Mouse (Mus musculus) liver, embryonic 16.5 days (tissue): Measurements from ENCODE around the gene Sirt6. TPM values are rescaled to one million over a fixed set of nuclear protein-coding genes. Genes with fewer than 3 reads are reported as not detected.
A peak's percentile ranks its signal among the peaks of the same experiment; 100 is the strongest.
"Not testable (repeated sequence)": the region's sequence is repeated elsewhere in the genome, so short reads cannot be mapped to it uniquely, and the experiment has no call there.

Experiments used
- ATAC-seq: fragments of 200-750 bp; cut with Nextera tagmentation; 2 replicates; pipeline ENCODE4 v1.8.0; 2017; ENCODE audit warnings: low read depth, mild to moderate bottlenecking, moderate number of reproducible peaks, moderate library complexity
- H3K27ac ChIP-seq: fragments of 300-500 bp; sonication (generic); 2 replicates; pipeline ENCODE4 v1.5.1; 2014; ENCODE audit warnings: mild to moderate bottlenecking, low read length
- H3K27me3 ChIP-seq: fragments of 300-500 bp; sonication (generic); 2 replicates; pipeline ENCODE4 v1.6.1; 2014; ENCODE audit warnings: low read depth, low read length, mixed read lengths; ENCODE audit not compliant: control insufficient read depth, insufficient read depth
- H3K36me3 ChIP-seq: fragments of 300-500 bp; sonication (generic); 2 replicates; pipeline ENCODE4 v1.6.1; 2014; ENCODE audit warnings: mild to moderate bottlenecking; ENCODE audit not compliant: control insufficient read depth, insufficient read depth
- H3K4me1 ChIP-seq: fragments of 300-500 bp; sonication (generic); 2 replicates; pipeline ENCODE4 v1.6.1; 2014; ENCODE audit warnings: low read depth, low read length, mixed read lengths; ENCODE audit not compliant: control insufficient read depth
- H3K4me2 ChIP-seq: fragments of 300-500 bp; sonication (generic); 2 replicates; pipeline ENCODE4 v1.6.1; 2014; ENCODE audit warnings: low read depth, low read length, mixed read lengths
- H3K4me3 ChIP-seq: fragments of 300-500 bp; sonication (generic); 2 replicates; pipeline ENCODE4 v1.5.1; 2014; ENCODE audit warnings: low read depth, mild to moderate bottlenecking, low read length
- H3K9ac ChIP-seq: fragments of 300-500 bp; sonication (generic); 2 replicates; pipeline ENCODE4 v1.6.1; 2014; ENCODE audit warnings: low read depth, low read length
- H3K9me3 ChIP-seq: fragments of 300-500 bp; sonication (generic); replicated peaks from 2 replicates; pipeline ENCODE4 v1.6.1; 2016; ENCODE audit warnings: low read length; ENCODE audit not compliant: control insufficient read depth
- WGBS: fragments of 180-500 bp; shearing (Covaris S2); extraction: QIAGEN DNeasy Blood & Tissue Kit; methylation state at CpG from one replicate; pipeline ENCODE4 v1.1.7; 2014; ENCODE audit not compliant: insufficient replicate concordance; 5-methylcytosine and 5-hydroxymethylcytosine counted together
- polyA plus RNA-seq: library from polyadenylated mRNA; unstranded; fragments of >200 nt; fragmentation: Nextera tagmentation; extraction: Ambion mirVana; gene quantifications from 2 replicates; pipeline ENCODE4 v1.2.1, GENCODE M21; 2015

The Sirt6 gene
- polyA plus RNA-seq, result 6.9 and 8.1 TPM in 2 replicates

DNA sequence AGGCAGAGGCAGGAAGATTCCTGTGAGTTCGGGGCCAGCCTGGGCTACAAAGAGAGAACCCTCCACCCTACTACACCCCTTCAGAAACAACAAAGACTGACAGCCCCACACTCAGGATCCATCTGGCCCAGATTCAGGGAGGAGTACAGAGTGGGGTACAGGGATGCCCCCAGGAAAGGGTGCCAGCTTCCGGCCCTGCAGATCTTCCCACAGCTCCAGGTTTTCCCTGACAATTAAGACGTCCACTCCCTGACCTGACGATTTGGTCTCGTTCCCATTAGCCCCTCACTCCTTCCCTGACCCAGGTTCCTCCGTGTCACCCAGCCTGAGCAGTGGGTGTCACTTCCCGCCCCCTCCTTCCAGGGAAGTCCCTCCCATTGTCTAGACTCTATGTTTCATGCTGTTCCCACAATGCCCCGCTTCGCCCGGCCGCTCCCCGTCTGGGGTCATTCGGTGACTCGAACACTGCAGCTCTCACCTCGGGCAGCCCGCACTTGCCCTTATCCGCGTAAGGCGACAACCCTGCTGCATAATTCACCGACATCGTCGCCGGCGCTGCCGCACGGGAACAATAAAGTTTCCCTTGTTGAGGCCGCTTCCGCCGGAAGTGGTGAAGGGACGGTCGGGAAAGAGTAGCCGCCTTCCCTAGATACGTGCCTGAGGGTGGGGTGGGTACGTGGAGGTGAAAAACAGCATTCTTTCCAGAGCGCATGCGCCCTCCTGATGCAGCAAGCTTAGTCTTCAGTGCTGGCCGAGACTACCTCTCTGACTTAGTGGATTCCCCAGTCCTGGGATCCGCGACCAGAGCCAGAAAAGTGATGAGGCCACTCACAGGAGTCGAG is at the start of gene Sirt6:
TSS of gene Sirt6 (minus strand) at position 804 of the 842 bp plus-strand sequence.
- peak; percentile 94 for ATAC-seq
- H3K4me1 ChIP-seq, result peaks cover 20% of the 10 kb centered on the region
- H3K27ac ChIP-seq, result peak within 1 kb of the TSS; percentile 88
- H3K9ac ChIP-seq, result peak within 1 kb of the TSS; percentile 72
- H3K9me3 ChIP-seq, result no peaks in the 10 kb centered on the region
- WGBS, result 4% methylated on average over 40 of the region's 40 CpGs
- peak within 1 kb of the TSS; percentile 76 for H3K4me3 ChIP-seq
- H3K4me2 ChIP-seq, result peak within 1 kb of the TSS; percentile 80
- H3K36me3 ChIP-seq, result no peaks in the 10 kb centered on the region
- no peaks in the 10 kb centered on the region for H3K27me3 ChIP-seq

DNA sequence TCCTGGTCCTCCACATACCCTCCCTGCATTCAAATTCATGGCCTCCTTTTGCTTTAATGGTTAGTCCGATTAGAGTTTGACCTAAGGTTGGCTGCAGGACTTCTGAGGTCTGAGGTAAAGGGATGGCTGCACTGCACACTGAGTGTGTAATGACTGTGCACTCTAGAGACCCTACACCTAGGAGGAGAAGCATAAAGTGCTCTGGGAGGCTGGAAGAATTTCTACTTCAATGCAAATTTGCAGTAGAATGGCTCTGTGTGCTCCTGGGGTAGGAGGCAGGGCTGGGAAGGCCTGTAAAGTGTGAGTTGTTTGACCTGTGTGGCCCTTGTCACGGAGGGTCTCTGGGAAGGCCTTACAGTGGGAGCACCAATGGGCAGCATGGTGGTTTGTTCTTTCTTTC is 28.6 kb upstream of the Sirt6 start:
- WGBS, result 83% methylated on average over 2 of the region's 2 CpGs
- no peak overlapping the region for H3K4me3 ChIP-seq
- no peaks in the 10 kb centered on the region for H3K4me1 ChIP-seq
- no peak for ATAC-seq
- no peak overlapping the region for H3K27ac ChIP-seq
- H3K27me3 ChIP-seq, result no peaks in the 10 kb centered on the region
- H3K36me3 ChIP-seq, result peaks cover 10% of the 10 kb centered on the region
- no peak overlapping the region for H3K4me2 ChIP-seq
- peaks cover 2% of the 10 kb centered on the region for H3K9me3 ChIP-seq
- no peak overlapping the region for H3K9ac ChIP-seq

DNA sequence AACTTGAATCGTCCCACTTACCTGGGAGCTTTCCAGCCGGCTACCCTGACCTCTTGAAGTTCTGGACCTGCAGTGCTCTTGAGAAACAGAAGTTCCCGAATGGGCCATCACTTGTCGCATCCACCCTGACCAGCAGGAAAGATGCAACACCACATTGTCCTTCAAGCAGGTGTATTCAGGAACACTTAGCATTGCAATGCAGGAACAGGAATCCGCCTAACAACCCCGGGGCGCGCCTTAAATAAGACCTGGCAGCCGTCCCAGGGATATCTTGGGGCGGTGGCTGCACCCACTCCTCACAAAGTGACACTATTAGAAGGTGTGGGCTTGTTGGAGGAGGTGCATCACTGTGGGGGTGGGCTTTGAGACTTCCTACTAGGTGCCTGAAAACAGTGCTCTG is 27.6 kb upstream of the Sirt6 start:
- H3K36me3 ChIP-seq, result peaks cover 10% of the 10 kb centered on the region
- H3K4me2 ChIP-seq, result no peak overlapping the region
- ATAC-seq, result no peak
- no peak overlapping the region for H3K9ac ChIP-seq
- 83% methylated on average over 10 of the region's 10 CpGs for WGBS
- H3K27ac ChIP-seq, result no peak overlapping the region
- H3K9me3 ChIP-seq, result peaks cover 2% of the 10 kb centered on the region
- H3K27me3 ChIP-seq, result no peaks in the 10 kb centered on the region
- H3K4me1 ChIP-seq, result peaks cover 2% of the 10 kb centered on the region
- no peak overlapping the region for H3K4me3 ChIP-seq

DNA sequence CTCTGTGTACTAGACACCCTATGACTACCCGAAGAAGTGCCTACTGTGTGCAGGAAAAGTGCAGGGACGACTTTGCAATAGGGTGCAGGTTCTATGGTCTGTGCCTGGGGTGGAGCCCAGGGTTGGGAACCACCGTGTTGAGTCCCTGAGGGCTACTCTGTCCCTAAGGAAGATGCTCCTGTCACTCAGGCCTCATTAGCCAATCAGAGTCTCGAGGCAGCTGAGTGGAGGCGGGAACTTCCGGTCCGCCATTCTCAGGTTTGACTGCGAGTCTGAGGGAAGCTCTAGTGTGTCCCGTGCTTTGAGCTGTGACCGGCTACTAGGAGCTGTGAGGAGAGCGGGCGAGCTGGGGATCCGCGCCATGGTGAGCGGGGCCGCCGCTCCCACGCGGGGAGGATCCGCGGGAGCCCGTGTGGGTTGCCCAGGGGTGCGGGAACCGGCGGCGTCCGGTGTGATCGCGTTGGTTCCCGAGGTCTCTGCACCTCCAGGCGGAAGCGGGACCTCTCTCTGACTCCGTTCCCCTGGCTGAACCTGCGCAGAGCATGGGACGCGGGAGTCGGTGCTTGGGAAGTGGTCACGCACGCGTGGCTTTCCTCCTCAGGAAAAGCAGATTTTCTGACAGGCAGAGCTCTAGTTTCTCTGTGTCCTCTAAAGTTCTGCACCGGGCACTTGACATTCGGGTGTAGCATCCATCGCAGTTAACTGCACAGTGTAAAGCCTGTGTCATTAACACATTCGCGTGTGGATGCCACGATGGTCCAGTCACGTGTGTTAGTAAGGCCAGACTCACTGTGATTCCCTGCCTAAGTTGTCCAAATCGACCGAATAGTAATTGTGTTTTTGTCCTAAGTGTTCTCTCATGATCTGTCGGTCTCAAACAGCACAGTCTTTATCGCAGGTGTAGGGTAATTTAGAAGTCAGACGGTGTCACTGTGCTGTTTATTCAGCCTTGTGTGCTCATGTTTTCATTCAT is 21.5 kb upstream of the Sirt6 start, which contains the start of gene Gm10778:
TSS of gene Gm10778 (plus strand) at position 257 of the 973 bp plus-strand sequence.
- not testable (repeated sequence) for H3K4me1 ChIP-seq, H3K9me3 ChIP-seq, H3K27me3 ChIP-seq, H3K36me3 ChIP-seq
- Histone ChIP-seq H3K9ac (peak within 1 kb of the TSS; percentile 74), H3K4me3 (peak within 1 kb of the TSS; percentile 67), H3K27ac (peak within 1 kb of the TSS; percentile 61; the same call in 1 of the 2 replicates), H3K4me2 (peak within 1 kb of the TSS; percentile 62)
- peak; percentile 94 for ATAC-seq
- WGBS, result 2% methylated on average over 32 of the region's 52 CpGs

DNA sequence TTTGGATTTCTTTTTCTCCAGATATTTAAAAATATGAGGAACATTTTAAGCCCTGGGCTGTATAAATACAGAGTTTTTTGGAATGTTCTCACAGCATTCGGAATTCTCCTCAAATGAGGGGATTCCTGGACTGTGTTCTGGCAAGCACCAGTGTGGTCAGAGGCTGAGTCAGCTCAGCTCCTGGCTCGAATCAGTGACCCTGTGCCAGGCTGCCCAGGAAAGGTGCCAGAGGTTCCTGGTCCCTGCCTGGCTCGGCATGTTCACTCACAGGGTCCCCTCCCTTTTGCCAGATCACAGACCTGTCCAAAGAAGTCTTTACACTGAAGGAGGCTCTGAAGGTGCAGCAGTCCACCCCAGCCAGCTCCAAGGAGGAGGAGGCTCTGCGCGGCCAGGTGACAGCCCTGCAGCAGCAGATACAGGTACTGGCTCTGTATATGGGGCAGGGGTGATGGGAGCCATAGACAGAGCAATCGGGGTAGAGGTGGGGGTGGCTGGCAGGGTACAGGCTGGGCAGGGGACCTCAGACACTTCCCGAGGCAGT is 18.5 kb upstream of the Sirt6 start:
- no peak for ATAC-seq
- no peak overlapping the region for H3K4me2 ChIP-seq

DNA sequence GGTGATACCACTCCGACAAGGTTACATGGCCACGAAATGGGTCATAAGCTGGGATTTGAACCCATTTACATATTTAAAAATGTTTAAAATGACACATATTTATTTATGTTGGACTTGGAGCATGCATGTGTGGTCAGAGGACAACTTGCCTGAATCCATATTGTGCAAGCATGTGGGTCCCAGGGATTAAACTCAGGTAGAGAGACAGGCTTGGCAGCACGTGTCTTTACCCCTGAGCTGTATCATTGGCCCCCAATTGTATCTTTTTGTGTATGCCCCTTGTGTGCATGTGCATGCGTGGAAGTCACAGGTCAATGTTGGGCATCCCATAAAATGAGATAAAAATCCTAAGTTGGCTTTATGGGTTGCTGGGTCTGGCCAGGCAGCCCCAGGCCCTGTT is 17.8 kb upstream of the Sirt6 start:
- no peak for ATAC-seq
- no peaks in the 10 kb centered on the region for H3K36me3 ChIP-seq
- H3K4me1 ChIP-seq, result peaks cover 17% of the 10 kb centered on the region
- no peak overlapping the region for H3K4me3 ChIP-seq
- no peaks in the 10 kb centered on the region for H3K27me3 ChIP-seq
- WGBS, result 66% methylated on average over 4 of the region's 4 CpGs
- H3K9ac ChIP-seq, result no peak overlapping the region
- H3K9me3 ChIP-seq, result no peaks in the 10 kb centered on the region
- H3K27ac ChIP-seq, result no peak overlapping the region
- no peak overlapping the region for H3K4me2 ChIP-seq

More for the DNA sequence above, 18.5 kb upstream of the Sirt6 start:
- Histone ChIP-seq H3K4me3 (no peak overlapping the region), H3K4me1 (peaks cover 17% of the 10 kb centered on the region), H3K9ac (no peak overlapping the region), H3K36me3 (no peaks in the 10 kb centered on the region), H3K9me3 (no peaks in the 10 kb centered on the region), H3K27ac (no peak overlapping the region), H3K27me3 (no peaks in the 10 kb centered on the region)
- WGBS, result 63% methylated on average over 7 of the region's 7 CpGs

DNA sequence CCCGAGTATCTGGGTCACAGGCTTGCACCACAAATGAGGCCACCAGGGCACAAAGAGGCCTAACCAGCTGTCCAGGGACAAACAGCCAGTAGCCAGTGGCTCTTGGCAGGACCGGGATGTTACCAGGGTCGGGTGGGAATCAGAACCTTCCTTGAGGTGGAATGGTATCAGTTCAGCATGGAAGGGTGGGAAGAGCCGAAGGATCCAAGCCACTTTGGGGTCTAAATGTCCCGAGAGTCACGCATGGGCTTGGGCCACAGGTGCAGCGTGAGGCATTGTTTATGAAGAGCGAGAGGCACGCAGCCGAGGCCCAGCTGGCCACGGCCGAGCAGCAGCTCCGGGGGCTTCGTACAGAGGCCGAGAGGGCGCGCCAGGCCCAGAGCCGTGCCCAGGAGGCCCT is 17.1 kb upstream of the Sirt6 start:
- H3K27ac ChIP-seq, result no peak overlapping the region

DNA sequence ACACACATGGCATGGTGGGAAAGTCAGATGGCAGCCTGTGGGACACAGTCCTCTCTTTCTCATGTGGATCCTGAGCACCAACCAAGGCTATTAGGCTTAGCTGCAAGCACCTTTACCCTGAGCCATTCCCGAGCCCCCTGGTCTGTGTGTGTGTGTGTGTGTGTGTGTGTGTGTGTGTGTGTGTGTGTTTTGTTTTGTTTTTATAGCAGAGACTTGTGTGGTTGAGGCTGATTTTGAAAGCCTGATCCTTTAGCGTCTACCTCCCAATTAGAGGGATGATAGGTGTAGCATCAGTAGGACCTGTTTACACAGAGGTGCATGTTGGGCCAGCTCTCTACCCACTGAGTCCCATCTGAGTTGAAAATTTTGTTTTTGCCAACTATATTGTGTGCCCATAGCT is 16.6 kb upstream of the Sirt6 start:
- no peak for ATAC-seq
- H3K27me3 ChIP-seq, result no peaks in the 10 kb centered on the region

More for the DNA sequence above, 17.1 kb upstream of the Sirt6 start:
- no peak overlapping the region for H3K4me2 ChIP-seq
- WGBS, result 86% methylated on average over 18 of the region's 18 CpGs
- no peaks in the 10 kb centered on the region for H3K36me3 ChIP-seq
- H3K9me3 ChIP-seq, result no peaks in the 10 kb centered on the region
- H3K4me3 ChIP-seq, result no peak overlapping the region
- no peak for ATAC-seq
- no peak overlapping the region for H3K9ac ChIP-seq
- H3K4me1 ChIP-seq, result peaks cover 14% of the 10 kb centered on the region
- H3K27me3 ChIP-seq, result no peaks in the 10 kb centered on the region

More for the DNA sequence above, 16.6 kb upstream of the Sirt6 start:
- Histone ChIP-seq H3K9me3 (no peaks in the 10 kb centered on the region), H3K27ac (peak overlapping the region; percentile 94), H3K36me3 (no peaks in the 10 kb centered on the region), H3K4me1 (peaks cover 14% of the 10 kb centered on the region), H3K4me2 (peak overlapping the region; percentile 96), H3K9ac (peak overlapping the region; percentile 90), H3K4me3 (peak overlapping the region; percentile 81)
- 37% methylated on average over 2 of the region's 2 CpGs for WGBS
